Mouse (Mus musculus) retina, embryonic 14.5 days (tissue): ENCODE data around the gene Nme3.

Experiments
- DNase-seq: peaks from one replicate; pipeline ENCODE4 v3.0.0-alpha.2; 2015; ENCODE audit warnings: low spot score

Gene Nme3

GRCm38 (mm10) chr17:24881738-24882440 lies 14.4 kb upstream of the Nme3 start:
- DNase-seq, result peak; percentile 74

GRCm38 (mm10) chr17:24884391-24884790 lies 11.9 kb upstream of the Nme3 start:
- DNase-seq, result no peak

GRCm38 (mm10) chr17:24885356-24886133 lies 10.8 kb upstream of the Nme3 start:
- DNase-seq, result no peak

GRCm38 (mm10) chr17:24886134-24886931 lies 10.0 kb upstream of the Nme3 start, which contains the start of the genes Nubp2 and Spsb3:
TSS of gene Nubp2 (minus strand) at chr17:24886349.
TSS of gene Spsb3 (plus strand) at chr17:24886643.
- peak; percentile 97 for DNase-seq

GRCm38 (mm10) chr17:24886932-24887271 lies 9.4 kb upstream of the Nme3 start:
- DNase-seq, result no peak

- DNase-seq, result no peak
These were observed 8.8 kb upstream of the Nme3 start for GRCm38 (mm10) chr17:24887291-24888080.

GRCm38 (mm10) chr17:24888862-24889261 lies 7.4 kb upstream of the Nme3 start:
- DNase-seq, result no peak

- no peak for DNase-seq
These were observed 5.9 kb upstream of the Nme3 start for GRCm38 (mm10) chr17:24890151-24891092.

- DNase-seq, result no peak
These were observed 5.0 kb upstream of the Nme3 start for GRCm38 (mm10) chr17:24891321-24891720.

GRCm38 (mm10) chr17:24892785-24893184 lies 3.5 kb upstream of the Nme3 start:
- DNase-seq, result no peak

GRCm38 (mm10) chr17:24893276-24893675 lies 3.0 kb upstream of the Nme3 start:
- DNase-seq, result no peak

- no peak for DNase-seq
These were observed 2.0 kb upstream of the Nme3 start for GRCm38 (mm10) chr17:24894061-24894994.

- peak; percentile 86 for DNase-seq
These were observed 1.2 kb upstream of the Nme3 start, which contains the start of the genes Eme2 and Mrps34 for GRCm38 (mm10) chr17:24894995-24895547. TSS of gene Eme2 (minus strand) at chr17:24895087. TSS of gene Mrps34 (plus strand) at chr17:24895116.

GRCm38 (mm10) chr17:24895571-24896240 lies 594 bp upstream of the Nme3 start:
- DNase-seq, result no peak

GRCm38 (mm10) chr17:24896993-24897269 lies 631 bp downstream of the Nme3 start:
- DNase-seq, result peak; percentile 5

GRCm38 (mm10) chr17:24897600-24897999 lies 1.3 kb downstream of the Nme3 start:
- no peak for DNase-seq

GRCm38 (mm10) chr17:24898041-24898854 lies 1.9 kb downstream of the Nme3 start:
- no peak for DNase-seq

GRCm38 (mm10) chr17:24899153-24899552 lies 2.9 kb downstream of the Nme3 start:
- no peak for DNase-seq
